Mouse (Mus musculus): ENCODE results near the gene Atrx. TPM values are rescaled to one million over a fixed set of nuclear protein-coding genes. Genes with fewer than 3 reads are reported as not detected.
A peak's percentile ranks its signal among the peaks of the same experiment; 100 is the strongest.

Gene Atrx
- polyA plus RNA-seq, 1 experiment: 13.9 TPM

- Histone ChIP-seq H3K36me3 (ENCODE audit: control insufficient read depth, insufficient read depth, low read length) (no peaks in the 10 kb centered on the region), H3K4me1 (ENCODE audit: control insufficient read depth, insufficient read depth, insufficient read length, low read length) (peaks cover 5% of the 10 kb centered on the region; the same call in 1 of the 2 replicates), H3K27me3 (ENCODE audit: control insufficient read depth, insufficient read depth, low read length) (peaks cover 14% of the 10 kb centered on the region), H3K27ac (ENCODE audit: insufficient read depth, low read depth, low read length) (no peak overlapping the region), H3K4me3 (ENCODE audit: low read depth, low read length) (peak overlapping the region; percentile 65)
- 7% methylated on average over 20 of the region's 20 CpGs for WGBS
- no peak for TF ChIP-seq POLR2A (IDR thresholded peaks at IDR 0.05; ENCODE audit: low read depth, low read length)
- no peak for TF ChIP-seq CTCF (IDR thresholded peaks at IDR 0.05; ENCODE audit: extremely low read depth, insufficient read length, insufficient replicate concordance, low read depth, low read length)
Observed at GRCm38 (mm10) chrX:105763612-105764011, 165.6 kb downstream of the Atrx start.

GRCm38 (mm10) chrX:105762847-105763527 is 166.2 kb downstream of the Atrx start:
- H3K36me3 ChIP-seq (ENCODE audit: control insufficient read depth, insufficient read depth, low read length): no peaks in the 10 kb centered on the region
- H3K27ac ChIP-seq (ENCODE audit: insufficient read depth, low read depth, low read length): no peak overlapping the region

More at GRCm38 (mm10) chrX:105762847-105763527, 166.2 kb downstream of the Atrx start:
- Histone ChIP-seq H3K4me1 (ENCODE audit: control insufficient read depth, insufficient read depth, insufficient read length, low read length) (peaks cover 5% of the 10 kb centered on the region; the same call in 1 of the 2 replicates), H3K4me3 (ENCODE audit: low read depth, low read length) (peak overlapping the region; percentile 65), H3K27me3 (ENCODE audit: control insufficient read depth, insufficient read depth, low read length) (peaks cover 14% of the 10 kb centered on the region)
- peak; percentile 10; the same call in 1 of the 2 replicates for TF ChIP-seq CTCF (IDR thresholded peaks at IDR 0.05; ENCODE audit: extremely low read depth, insufficient read length, insufficient replicate concordance, low read depth, low read length)
- TF ChIP-seq POLR2A (IDR thresholded peaks at IDR 0.05; ENCODE audit: low read depth, low read length): no peak
- WGBS: 9% methylated on average over 23 of the region's 23 CpGs

Other genes with a start within 250 kb of the Atrx start
- 0.42 TPM in 1 of 2 replicates, not detected in the other for gene Fgf16, start 165.1 kb downstream of the Atrx start, polyA plus RNA-seq (2012; rRNA removed)
- gene Magt1, start 82.5 kb upstream of the Atrx start, polyA plus RNA-seq (2012; rRNA removed): 1.6 and 2.5 TPM in 2 replicates
- 299 and 339 TPM in 2 replicates for gene Cox7b, start 86.3 kb upstream of the Atrx start, polyA plus RNA-seq (2012; rRNA removed)
- gene Atp7a, start 97.9 kb upstream of the Atrx start, polyA plus RNA-seq (2012; rRNA removed): 0.67 and 1.0 TPM in 2 replicates
- gene Tlr13, start 213.8 kb upstream of the Atrx start, polyA plus RNA-seq (2012; rRNA removed): 0.11 and 0.30 TPM in 2 replicates

Measured in small intestine, adult 2 months (tissue).